Mouse (Mus musculus) left cerebral cortex, adult 2 months (tissue): ENCODE measurements around the gene Dst. TPM values are rescaled to one million over a fixed set of nuclear protein-coding genes. Genes with fewer than 3 reads are reported as not detected.

Experiments
- DNase-seq, 2 experiments: peaks; one replicate each; pipeline ENCODE4 v3.0.0; 2021 to 2022; ENCODE audit warnings: low spot score in 2 of 2, mixed read lengths in 1 of 2; ENCODE audit errors: extremely low spot score in 1 of 2
- H3K27ac ChIP-seq: fragments of 200-600 bp; 2 replicates; pipeline ENCODE4 v1.8.1; 2022
- H3K4me3 ChIP-seq: fragments of 200-600 bp; 2 replicates; pipeline ENCODE4 v1.8.1; 2022
- CTCF ChIP-seq: fragments of 200-600 bp; IDR thresholded peaks from 2 replicates; pipeline ENCODE4 v1.8.1; 2022; ENCODE audit warnings: antibody characterized with exemption, mild to moderate bottlenecking, moderate library complexity
- intact Hi-C: fragments of 180-260 bp; cut with DNase I; formaldehyde crosslinking; loops from one replicate; pipeline ENCODE4 v1.15.1; 2025
- total RNA-seq, 2 experiments: library from RNA; stranded (reverse); gene quantifications; 2 replicates each; pipeline ENCODE4 v1.2.3; 2021

The Dst gene
- total RNA-seq, 2 experiments from 2014 or later: 264 to 266 TPM

DNA sequence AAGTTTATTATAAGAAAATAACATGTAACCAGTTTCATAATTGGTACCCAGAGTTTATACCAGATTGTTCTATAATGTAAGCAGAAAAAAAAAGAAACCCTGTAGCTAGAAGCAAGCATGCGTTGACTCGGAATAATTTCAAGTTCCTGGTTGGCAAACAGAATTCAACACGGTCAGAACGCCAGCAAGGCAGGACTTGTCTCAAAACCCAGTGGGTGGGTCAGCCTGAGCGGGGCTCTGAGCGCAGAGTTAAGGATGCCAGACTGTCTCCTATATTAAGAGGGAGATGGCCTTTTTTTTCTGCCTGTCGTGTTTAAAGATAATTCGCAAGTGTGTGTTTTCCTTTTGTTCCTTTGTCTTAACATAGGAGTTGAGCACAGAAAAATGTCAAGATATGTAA, 369.2 kb downstream of the Dst start:
- no peak for DNase-seq
- no peak overlapping the region for H3K4me3 ChIP-seq
- TF ChIP-seq CTCF: no peak
- intact Hi-C loops: no loop called here
- no peak overlapping the region for H3K27ac ChIP-seq

DNA sequence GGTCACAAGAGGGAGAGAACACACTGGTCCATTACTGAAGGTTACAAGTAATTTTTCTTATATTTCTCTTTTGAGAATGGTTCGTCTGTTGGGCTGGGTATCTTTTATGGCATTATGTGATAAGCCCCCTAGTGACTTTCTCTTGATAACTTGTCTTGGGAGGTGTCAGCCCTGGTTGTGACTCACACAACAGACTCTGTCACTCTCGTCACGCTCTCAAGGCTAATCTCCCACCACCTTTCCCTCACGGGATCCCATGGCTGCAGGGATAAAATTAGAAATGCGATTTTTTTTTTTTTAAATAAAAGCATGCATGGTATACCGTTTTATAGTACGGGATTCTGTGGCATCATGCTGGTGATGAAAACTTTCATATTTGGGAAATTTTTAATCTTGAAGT, 375.5 kb downstream of the Dst start:
- no peak for TF ChIP-seq CTCF
- DNase-seq: no peak
- no peak overlapping the region for H3K27ac ChIP-seq
- H3K4me3 ChIP-seq: no peak overlapping the region
- intact Hi-C loops: no loop called here

DNA sequence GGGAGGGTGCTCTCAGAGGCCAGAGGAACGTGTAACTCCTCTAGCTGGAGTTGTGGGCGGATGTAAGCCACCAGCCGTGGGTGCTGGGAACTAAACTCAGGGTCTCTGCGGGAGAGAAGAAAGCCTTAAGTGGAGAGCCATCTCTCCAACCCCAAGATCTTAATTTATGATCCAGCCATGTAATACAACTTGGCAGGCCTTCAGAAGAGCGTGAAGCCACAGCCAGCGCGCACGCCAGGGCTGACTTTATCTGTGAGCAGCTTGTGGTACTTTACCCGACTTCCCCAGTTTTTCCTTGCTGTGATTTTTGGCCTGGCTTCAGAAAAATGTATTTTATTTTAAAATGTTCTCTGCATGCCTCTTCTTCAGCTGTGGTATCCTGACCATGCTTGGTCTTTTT, 377.0 kb downstream of the Dst start:
- no peak for DNase-seq
- intact Hi-C loops: no loop called here
- no peak for TF ChIP-seq CTCF

DNA sequence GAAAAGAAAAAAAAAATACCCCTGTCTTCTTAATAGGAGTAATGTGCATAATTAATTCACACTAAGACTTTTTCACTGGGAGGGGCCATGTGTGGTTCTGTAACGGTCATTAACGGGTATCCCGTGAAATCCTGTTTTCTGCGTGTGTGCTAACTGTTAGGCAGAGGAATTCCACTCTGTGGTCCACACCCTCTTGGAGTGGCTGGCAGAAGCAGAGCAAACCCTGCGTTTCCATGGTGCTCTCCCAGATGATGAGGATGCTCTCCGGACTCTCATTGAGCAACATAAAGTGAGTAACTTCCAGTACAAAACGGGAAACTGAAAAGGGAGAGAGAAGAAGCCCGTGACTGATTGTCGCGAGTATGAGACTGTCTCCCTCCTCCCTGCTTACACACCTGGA, 379.7 kb downstream of the Dst start:
- intact Hi-C loops: no loop called here
- no peak for TF ChIP-seq CTCF
- DNase-seq: no peak
- H3K27ac ChIP-seq: no peak overlapping the region
- no peak overlapping the region for H3K4me3 ChIP-seq

More for the DNA sequence above, 377.0 kb downstream of the Dst start:
- H3K27ac ChIP-seq: no peak overlapping the region
- H3K4me3 ChIP-seq: no peak overlapping the region

DNA sequence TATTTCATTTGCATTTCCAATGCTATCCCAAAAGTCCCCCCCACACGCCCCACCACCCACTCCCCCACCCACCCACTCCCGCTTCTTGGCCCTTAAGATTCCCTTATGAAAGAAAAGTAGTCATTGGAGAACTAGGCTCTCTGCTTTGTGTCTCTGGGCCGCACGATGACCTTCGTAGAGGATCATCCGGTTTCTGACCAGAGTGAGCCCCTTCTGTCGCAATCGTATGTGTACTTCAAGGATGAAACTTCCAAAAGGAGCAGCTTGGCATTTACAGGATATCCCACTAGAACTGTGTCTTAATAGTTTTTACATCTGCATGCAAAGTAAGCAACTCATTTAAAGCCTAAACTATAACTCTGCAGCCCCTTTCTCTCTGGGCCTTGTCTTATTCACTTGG, 380.2 kb downstream of the Dst start:
- no peak for DNase-seq
- H3K4me3 ChIP-seq: no peak overlapping the region
- H3K27ac ChIP-seq: no peak overlapping the region
- intact Hi-C loops: no loop called here
- TF ChIP-seq CTCF: no peak

DNA sequence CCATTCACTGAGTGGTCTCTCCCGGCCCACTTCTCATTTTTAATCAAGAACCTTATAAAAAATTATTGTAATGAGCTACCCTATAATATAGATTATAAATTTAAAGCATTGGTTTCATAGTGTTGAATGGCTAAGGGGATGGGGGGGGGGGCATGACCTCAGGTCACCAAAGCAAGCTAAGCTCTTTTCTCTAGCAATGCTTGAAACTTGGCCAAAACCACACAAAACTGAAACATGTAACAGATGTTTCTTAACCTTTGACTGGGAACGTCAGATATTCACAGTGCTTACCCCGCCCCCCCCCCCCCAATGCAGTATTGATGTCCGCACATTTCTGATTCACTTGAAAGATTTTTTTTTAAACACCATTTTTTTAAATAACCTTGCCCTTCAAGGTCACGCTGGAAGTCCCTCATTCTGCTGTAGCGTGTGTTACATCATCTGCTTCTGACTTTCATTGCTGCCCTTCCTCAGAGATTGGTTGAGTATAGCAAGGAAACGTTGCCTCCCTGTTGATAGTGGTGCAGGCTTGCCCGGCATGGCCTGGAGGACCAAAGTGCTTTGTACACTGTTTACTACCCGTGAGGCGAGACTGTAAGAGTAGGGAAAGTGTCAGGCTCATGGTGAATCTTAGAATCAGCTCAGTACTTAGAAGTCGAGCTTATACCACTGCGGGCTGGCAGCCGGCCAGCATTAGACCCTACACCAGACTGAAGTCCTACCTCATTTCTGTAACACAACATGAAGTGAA, 380.9 kb downstream of the Dst start:
- DNase-seq: no peak
- no peak for TF ChIP-seq CTCF
- no peak overlapping the region for H3K4me3 ChIP-seq
- intact Hi-C loops: no loop called here
- H3K27ac ChIP-seq: no peak overlapping the region

DNA sequence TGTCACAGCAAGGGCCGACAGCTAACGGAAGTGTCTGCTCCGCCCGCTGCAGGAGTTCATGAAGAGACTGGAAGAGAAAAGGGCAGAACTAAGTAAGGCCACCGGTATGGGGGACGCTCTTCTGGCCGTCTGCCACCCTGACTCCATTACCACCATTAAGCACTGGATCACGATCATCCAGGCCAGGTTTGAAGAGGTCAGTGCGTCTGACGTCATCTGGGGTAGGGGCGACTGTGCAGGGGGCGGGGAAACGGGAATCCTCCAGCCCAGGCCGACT, 381.4 kb downstream of the Dst start:
- intact Hi-C loops: no loop called here
- H3K4me3 ChIP-seq: no peak overlapping the region
- no peak overlapping the region for H3K27ac ChIP-seq

DNA sequence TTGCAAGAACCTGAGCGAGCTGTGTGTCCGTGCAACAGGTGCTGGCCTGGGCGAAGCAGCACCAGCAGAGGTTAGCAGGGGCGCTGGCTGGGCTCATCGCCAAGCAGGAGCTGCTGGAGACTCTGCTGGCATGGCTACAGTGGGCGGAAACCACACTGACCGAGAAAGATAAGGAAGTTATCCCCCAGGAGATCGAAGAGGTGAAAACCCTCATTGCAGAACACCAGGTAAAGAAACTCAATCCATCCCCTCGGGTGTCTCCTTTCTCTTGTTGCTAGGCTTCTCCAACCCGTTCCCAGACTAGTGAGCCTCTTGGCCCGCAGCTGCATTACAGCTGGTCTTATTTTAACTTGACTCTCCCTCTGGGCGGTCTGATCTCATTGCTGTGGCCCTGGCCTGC, 382.3 kb downstream of the Dst start:
- no peak for TF ChIP-seq CTCF
- H3K27ac ChIP-seq: no peak overlapping the region
- no peak for DNase-seq
- no peak overlapping the region for H3K4me3 ChIP-seq
- intact Hi-C loops: no loop called here

More for the DNA sequence above, 381.4 kb downstream of the Dst start:
- DNase-seq: no peak
- TF ChIP-seq CTCF: no peak

DNA sequence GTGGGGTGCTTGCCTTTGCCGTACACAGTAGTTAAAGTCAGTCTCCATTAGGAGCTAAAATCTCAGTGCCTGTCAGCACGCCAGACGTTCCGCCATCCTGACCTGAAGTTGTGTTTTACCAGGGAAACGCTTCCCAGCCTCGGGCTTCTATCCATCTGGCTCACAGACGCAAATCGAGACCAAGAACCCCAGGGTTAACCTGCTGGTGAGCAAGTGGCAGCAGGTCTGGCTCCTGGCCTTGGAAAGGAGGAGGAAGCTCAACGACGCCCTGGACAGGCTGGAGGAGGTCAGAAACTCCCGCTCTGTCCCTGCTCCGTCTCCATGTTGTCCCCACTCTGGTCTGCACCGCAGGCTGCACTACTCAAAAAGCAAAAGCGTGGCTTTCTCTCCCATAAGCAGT, 385.2 kb downstream of the Dst start:
- DNase-seq: no peak
- no peak for TF ChIP-seq CTCF
- H3K27ac ChIP-seq: no peak overlapping the region
- intact Hi-C loops: no loop called here
- H3K4me3 ChIP-seq: no peak overlapping the region

DNA sequence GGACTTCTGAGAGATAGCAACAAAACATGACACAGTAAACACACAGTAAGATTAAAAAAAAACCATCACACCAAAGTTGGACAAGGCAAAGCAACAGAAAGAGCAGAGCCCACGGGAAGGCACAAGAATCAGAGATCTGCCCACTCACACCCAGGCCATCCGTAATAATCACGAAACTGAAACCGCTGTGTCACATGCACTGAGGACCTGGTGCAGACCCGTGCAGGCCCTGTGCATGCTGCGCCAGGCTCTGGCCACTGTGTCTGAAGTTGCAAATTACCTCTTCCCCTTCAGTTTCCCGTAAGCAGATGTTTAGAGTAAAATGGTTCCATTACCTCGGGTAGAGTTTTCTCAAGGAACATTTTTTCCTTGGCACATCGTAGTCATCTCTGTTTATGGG, 389.6 kb downstream of the Dst start:
- no peak overlapping the region for H3K27ac ChIP-seq
- TF ChIP-seq CTCF: no peak
- intact Hi-C loops: loop anchor here (5.0 kb wide), 1 partner anchor 115 kb away; no protein-coding TSS in a partner anchor
- no peak for DNase-seq
- no peak overlapping the region for H3K4me3 ChIP-seq

DNA sequence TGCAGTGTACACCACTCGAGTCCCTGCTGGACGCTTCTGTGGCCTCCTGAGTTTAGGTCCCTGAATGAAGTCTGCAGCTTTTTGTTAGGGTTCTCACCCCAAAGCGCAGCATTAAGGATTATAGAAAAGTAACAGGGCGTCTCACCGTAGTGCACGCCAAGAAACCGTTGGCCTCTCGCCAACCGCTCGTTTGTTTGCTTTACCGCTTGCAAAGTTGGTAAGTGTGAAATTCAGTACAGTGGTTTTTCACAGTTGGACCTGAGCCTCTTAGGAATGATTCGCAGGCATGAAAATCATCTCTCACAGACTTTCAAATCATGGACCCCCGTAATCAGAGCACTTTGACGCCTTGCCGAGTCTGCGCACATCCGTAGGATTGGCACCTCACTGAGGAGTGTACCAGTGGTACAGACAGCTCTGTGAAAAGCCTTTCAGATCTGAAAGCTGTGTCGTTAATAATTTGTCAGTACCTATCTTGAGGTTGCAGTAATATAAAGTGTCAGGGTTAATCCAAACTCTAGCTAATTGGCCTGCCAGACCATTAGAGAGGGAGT, 390.7 kb downstream of the Dst start:
- H3K27ac ChIP-seq: no peak overlapping the region
- intact Hi-C loops: loop anchor here (5.0 kb wide), 1 partner anchor 114 kb away; no protein-coding TSS in a partner anchor
- H3K4me3 ChIP-seq: no peak overlapping the region
- peak; percentile 38 to 63 for DNase-seq
- TF ChIP-seq CTCF: no peak

DNA sequence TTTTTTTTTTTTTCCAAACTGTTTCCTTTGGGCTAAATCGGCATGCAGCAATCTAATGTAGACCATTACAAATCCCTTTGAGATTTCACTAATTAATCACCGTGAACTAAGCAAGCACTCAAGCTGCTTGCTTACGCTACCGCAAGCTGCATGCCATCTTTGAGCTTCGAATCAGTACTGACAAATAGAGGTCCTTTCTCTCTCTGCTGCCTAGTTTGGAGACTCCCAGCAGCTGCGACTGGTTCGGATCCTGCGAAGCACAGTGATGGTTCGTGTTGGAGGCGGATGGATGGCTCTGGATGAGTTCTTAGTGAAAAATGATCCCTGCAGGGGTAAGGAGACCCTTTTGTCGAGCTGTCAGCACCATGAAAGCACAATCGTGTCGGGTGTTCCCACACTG, 391.5 kb downstream of the Dst start:
- TF ChIP-seq CTCF: no peak
- intact Hi-C loops: loop anchor here (5.0 kb wide), 1 partner anchor 113 kb away; no protein-coding TSS in a partner anchor
- H3K27ac ChIP-seq: no peak overlapping the region

More for the DNA sequence above, 391.5 kb downstream of the Dst start:
- no peak overlapping the region for H3K4me3 ChIP-seq
- DNase-seq: no peak
